Mouse (Mus musculus): ENCODE results near the gene Kctd21. TPM values are rescaled to one million over a fixed set of nuclear protein-coding genes. Genes with fewer than 3 reads are reported as not detected.

The Kctd21 gene
- total and polyA plus RNA-seq, 3 experiments: 0.23 to 1.2 TPM; not detected in 1

- H3K27ac ChIP-seq (ENCODE audit: control insufficient read depth, low read depth, low read length): no peak overlapping the region
- no peaks in the 10 kb centered on the region for H3K27me3 ChIP-seq (ENCODE audit: control insufficient read depth in 1 of 2, insufficient read depth in 2 of 2, low read length in 2 of 2)
- no peak overlapping the region for H3K4me3 ChIP-seq (ENCODE audit: control insufficient read depth in 1 of 2, insufficient read depth in 1 of 2, low read depth in 2 of 2, low read length in 2 of 2)
- no peak overlapping the region for H3K9ac ChIP-seq (ENCODE audit: control insufficient read depth, low read depth, low read length, poor library complexity, severe bottlenecking)
- no peak for DNase-seq (ENCODE audit: low read depth, low spot score)
- TF ChIP-seq POLR2A (IDR thresholded peaks at IDR 0.05; ENCODE audit: control insufficient read depth in 1 of 2, insufficient read depth in 1 of 2, low read depth in 1 of 2, low read length in 2 of 2, poor library complexity in 1 of 2): no peak
- TF ChIP-seq E2F4 (IDR thresholded peaks at IDR 0.05; ENCODE audit: borderline replicate concordance, low read depth, low read length): no peak
- TF ChIP-seq UBTF (IDR thresholded peaks at IDR 0.05; ENCODE audit: borderline replicate concordance, insufficient read depth, low read depth, low read length): no peak
- TF ChIP-seq POLR2AphosphoS5 (IDR thresholded peaks at IDR 0.05; ENCODE audit: borderline replicate concordance, low read depth, low read length): no peak
- TF ChIP-seq SMC3 (IDR thresholded peaks at IDR 0.05; ENCODE audit: low read depth, low read length): no peak
- TF ChIP-seq MYC (IDR thresholded peaks at IDR 0.05; ENCODE audit: low read depth, low read length): no peak
- TF ChIP-seq USF1 (IDR thresholded peaks at IDR 0.05; ENCODE audit: low read depth, low read length): no peak
- no peak for TF ChIP-seq CTCF (IDR thresholded peaks at IDR 0.05 in 2 of 3, conservative IDR thresholded peaks at IDR 0.05 in 1 of 3; ENCODE audit: control insufficient read depth in 1 of 3, insufficient read depth in 1 of 3, low read depth in 2 of 3, low read length in 3 of 3, poor library complexity in 1 of 3, severe bottlenecking in 1 of 3)
- TF ChIP-seq MYB (IDR thresholded peaks at IDR 0.05; ENCODE audit: low read depth, low read length): no peak
- TF ChIP-seq CHD2 (IDR thresholded peaks at IDR 0.05; ENCODE audit: low read length): no peak
- no peak for TF ChIP-seq CHD1 (IDR thresholded peaks at IDR 0.05; ENCODE audit: low read depth, low read length)
- peaks cover 0 to 23% of the 10 kb centered on the region in 2 experiments; a peak in 2 of 4 replicates for H3K36me3 ChIP-seq (ENCODE audit: control insufficient read depth in 1 of 2, insufficient read depth in 2 of 2, low read length in 2 of 2)
- H3K4me1 ChIP-seq (ENCODE audit: control insufficient read depth in 1 of 2, insufficient read depth in 2 of 2, low read length in 2 of 2): peaks cover 0 to 2% of the 10 kb centered on the region in 2 experiments; a peak in 1 of 4 replicates
- no peaks in the 10 kb centered on the region for H3K79me2 ChIP-seq (ENCODE audit: control insufficient read depth, insufficient read depth, low read length, poor library complexity)
- H3K9me3 ChIP-seq (replicated peaks; ENCODE audit: insufficient read depth, low read length): no peaks in the 10 kb centered on the region
These were observed 50.5 kb downstream of the Kctd21 start for GRCm38 (mm10) chr7:97382661-97383060.

DNA sequence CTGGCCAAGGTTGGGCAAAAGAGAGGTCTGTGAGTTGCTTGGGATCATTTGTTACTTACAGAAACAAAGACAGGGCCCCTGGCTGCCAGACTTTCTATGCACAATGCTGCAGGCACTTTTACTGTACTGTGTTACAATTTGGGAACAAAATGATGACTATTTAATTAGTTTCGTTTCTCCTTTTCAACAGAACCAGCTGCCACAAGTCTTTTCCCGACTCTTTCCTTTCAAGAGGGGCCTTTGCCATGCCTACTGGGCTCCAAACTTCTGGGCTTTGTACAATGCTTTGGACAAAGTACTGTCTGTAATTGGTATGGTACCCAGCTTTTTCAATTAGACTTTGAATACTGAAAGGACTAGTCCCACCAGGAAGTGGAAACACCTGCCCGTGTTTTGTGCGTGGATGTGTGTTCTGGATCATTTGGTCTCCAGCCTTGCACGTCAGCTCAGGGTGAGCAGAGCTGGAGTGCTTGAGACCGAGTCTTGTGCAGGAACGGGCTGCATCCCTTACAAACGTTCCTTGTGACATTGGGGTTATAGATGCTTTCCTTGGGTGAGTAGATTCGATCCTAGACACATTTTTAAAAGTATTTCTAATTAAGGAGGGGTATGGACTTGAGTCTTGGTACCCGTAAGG, 51.5 kb downstream of the Kctd21 start:
- H3K36me3 ChIP-seq (ENCODE audit: control insufficient read depth in 1 of 2, insufficient read depth in 2 of 2, low read length in 2 of 2): peaks cover 0 to 18% of the 10 kb centered on the region in 2 experiments; a peak in 2 of 4 replicates
- peaks cover 0 to 3% of the 10 kb centered on the region in 2 experiments; a peak in 1 of 4 replicates for H3K4me1 ChIP-seq (ENCODE audit: control insufficient read depth in 1 of 2, insufficient read depth in 2 of 2, low read length in 2 of 2)
- no peak overlapping the region for H3K9ac ChIP-seq (ENCODE audit: control insufficient read depth, low read depth, low read length, poor library complexity, severe bottlenecking)
- no peaks in the 10 kb centered on the region for H3K79me2 ChIP-seq (ENCODE audit: control insufficient read depth, insufficient read depth, low read length, poor library complexity)
- DNase-seq (ENCODE audit: low read depth, low spot score): no peak
- no peak overlapping the region for H3K27ac ChIP-seq (ENCODE audit: control insufficient read depth, low read depth, low read length)
- TF ChIP-seq KAT2A (conservative IDR thresholded peaks at IDR 0.05; ENCODE audit: low read depth, low read length) (no peak), E2F4 (IDR thresholded peaks at IDR 0.05; ENCODE audit: borderline replicate concordance, low read depth, low read length) (no peak), CHD2 (IDR thresholded peaks at IDR 0.05; ENCODE audit: low read length) (no peak), ZKSCAN1 (IDR thresholded peaks at IDR 0.05; ENCODE audit: low read depth, low read length) (no peak), ZC3H11A (IDR thresholded peaks at IDR 0.05; ENCODE audit: low read depth, low read length) (no peak), MAZ (IDR thresholded peaks at IDR 0.05; ENCODE audit: low read depth, low read length) (no peak), JUND (IDR thresholded peaks at IDR 0.05; ENCODE audit: low read depth, low read length) (no peak), HCFC1 (IDR thresholded peaks at IDR 0.05; ENCODE audit: low read depth, low read length) (no peak), UBTF (IDR thresholded peaks at IDR 0.05; ENCODE audit: borderline replicate concordance, insufficient read depth, low read depth, low read length) (no peak), MYC (IDR thresholded peaks at IDR 0.05; ENCODE audit: low read depth, low read length) (no peak), NELFE (IDR thresholded peaks at IDR 0.05; ENCODE audit: low read depth, low read length) (no peak), ZNF384 (IDR thresholded peaks at IDR 0.05; ENCODE audit: low read depth, low read length) (no peak), ELF1 (IDR thresholded peaks at IDR 0.05; ENCODE audit: low read depth, low read length) (no peak), MEF2A (IDR thresholded peaks at IDR 0.05; ENCODE audit: extremely low read depth, insufficient replicate concordance, low read depth, low read length, poor library complexity, severe bottlenecking) (no peak), NRF1 (IDR thresholded peaks at IDR 0.05; ENCODE audit: insufficient read depth, low read depth, low read length, poor library complexity, severe bottlenecking) (no peak), ETS1 (IDR thresholded peaks at IDR 0.05; ENCODE audit: low read depth, low read length) (no peak), GABPA (IDR thresholded peaks at IDR 0.05; ENCODE audit: low read depth, low read length) (no peak), TCF12 (IDR thresholded peaks at IDR 0.05; ENCODE audit: low read depth, low read length) (no peak), USF1 (IDR thresholded peaks at IDR 0.05; ENCODE audit: low read depth, low read length) (no peak)
- H3K4me3 ChIP-seq (ENCODE audit: control insufficient read depth in 1 of 2, insufficient read depth in 1 of 2, low read depth in 2 of 2, low read length in 2 of 2): no peak overlapping the region
- no peaks in the 10 kb centered on the region for H3K9me3 ChIP-seq (replicated peaks; ENCODE audit: insufficient read depth, low read length)
- H3K27me3 ChIP-seq (ENCODE audit: control insufficient read depth in 1 of 2, insufficient read depth in 2 of 2, low read length in 2 of 2): no peaks in the 10 kb centered on the region
